Mouse (Mus musculus): ENCODE results near the gene Ccdc89.
A peak's percentile ranks its signal among the peaks of the same experiment; 100 is the strongest.

Gene Ccdc89

GRCm38 (mm10) chr7:90426020-90427001 lies at the start of gene Ccdc89:
Gene Ccdc89, plus strand, starts transcription at chr7:90426577.
- peak; percentile 79 to 88 for DNase-seq

DNA sequence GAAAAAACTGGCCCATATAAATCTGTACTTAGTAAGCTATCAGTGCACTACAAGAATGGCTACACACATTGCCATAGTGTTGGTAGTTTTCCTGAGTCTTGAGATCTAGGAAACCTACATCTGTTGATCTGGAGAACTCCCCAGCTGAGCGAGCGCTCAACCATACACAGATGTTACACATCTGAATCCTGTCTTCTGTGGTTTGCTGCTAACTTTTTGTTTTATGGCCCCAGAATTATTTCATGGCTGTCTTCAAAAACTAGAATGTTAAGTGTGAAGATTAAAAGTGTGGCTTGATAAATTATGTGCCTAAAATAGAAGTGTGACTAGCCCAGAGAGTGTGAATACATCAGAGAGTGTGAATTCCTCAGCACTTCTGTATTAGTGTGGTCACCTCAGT lies 42.0 kb upstream of the Ccdc89 start:
- no peak for DNase-seq

DNA sequence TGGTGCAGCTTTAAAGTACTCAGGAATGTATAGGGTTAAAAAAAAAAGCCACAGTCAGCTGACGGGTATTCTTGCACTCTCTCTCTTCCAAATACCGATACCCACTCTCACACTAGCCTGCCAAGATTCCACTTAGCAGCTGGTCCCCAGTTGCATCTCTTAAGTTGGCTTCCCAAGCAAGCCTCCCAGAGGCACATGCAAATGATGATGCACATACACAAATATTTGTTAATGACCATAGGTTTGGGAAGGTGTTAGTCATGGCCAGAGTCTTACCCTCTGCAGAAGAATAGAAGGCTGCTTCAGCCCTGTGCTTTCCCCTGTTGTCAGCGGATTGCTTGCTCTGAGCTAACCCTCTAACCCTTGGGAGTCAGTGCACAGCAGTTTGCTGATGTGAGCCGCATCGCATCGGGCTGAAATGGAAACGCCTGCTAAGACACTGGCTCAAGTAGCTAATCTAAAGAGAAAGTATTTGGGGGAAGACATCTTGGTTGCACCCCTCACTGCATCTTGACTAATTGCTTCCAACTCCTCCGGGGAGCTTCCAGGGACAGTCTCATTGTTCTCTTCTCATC lies 39.4 kb upstream of the Ccdc89 start:
- DNase-seq: no peak

DNA sequence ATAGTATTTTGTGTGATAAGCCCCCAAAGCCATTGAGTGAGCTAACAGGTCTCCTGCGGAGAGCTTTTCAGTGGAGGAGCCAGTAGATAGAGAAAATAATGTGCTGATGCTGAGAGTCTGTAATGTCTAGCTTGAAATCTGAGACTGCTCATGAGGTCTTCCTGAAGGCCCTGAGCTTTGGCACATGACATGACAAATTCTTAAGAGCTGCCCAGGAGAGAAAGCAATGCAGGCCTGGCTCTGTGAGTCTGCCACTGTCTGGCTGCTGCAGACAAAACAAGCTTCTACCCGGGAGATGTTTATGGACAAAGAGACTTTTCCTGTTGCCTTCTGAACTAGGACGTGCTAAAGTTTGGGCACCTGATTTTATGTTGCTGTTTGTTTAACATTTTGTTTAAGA lies 36.6 kb upstream of the Ccdc89 start:
- DNase-seq: no peak

DNA sequence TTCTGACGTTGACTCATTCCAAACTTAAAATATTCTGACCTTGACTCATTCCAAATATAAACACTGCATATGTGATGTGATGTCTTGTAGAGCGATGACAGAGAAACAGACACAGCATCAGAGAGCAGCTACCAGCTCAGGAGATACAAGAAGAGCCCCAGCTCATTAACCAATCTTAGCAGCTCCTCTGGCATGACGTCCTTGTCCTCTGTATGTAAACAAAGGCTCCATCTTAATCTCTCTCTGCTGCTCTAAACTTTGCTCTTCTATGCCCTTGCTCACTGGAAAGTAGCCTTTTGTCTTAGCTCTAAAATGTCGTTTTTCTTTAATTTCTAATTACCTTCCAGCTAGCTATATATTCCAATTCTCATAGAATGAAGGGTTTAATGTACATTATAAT lies 31.3 kb upstream of the Ccdc89 start:
- DNase-seq: no peak

DNA sequence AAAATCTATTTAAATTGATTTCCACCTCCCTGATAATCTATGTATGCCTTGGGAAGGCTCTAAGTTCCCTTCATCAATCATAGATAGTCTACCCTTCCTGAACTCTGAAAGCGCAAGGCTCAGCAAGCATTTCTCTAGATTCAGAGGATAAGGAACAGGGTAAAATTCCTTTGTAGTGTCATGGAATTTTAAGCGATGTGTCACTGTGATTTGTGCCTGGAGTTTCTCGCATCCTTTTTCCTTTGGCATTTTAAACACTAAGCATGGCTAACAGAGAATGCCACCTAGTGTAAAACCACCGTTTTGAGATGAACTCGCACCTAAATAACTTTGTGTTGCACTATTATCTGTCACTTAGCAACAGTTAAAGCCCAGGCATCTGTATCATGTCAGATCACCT lies 30.4 kb upstream of the Ccdc89 start:
- no peak for DNase-seq

DNA sequence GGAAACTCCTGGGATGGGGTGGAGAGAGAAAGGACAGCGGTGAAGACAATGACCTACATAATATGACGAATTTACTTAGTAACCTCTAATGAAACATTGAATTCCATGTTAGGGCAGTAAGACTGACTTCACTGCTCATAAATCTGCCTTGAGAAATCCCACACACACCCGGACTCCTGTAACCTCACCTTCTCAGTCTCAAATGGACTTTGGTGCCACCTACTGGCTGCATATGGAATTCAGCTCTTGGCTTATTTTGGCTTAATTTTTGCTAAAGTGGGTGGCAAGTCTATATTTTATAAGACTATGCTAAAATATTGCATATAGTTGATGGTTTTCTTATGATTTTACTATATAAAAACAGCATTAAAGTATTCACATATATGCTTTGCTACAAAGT lies 16.4 kb upstream of the Ccdc89 start:
- DNase-seq: peak; percentile 64 to 76

DNA sequence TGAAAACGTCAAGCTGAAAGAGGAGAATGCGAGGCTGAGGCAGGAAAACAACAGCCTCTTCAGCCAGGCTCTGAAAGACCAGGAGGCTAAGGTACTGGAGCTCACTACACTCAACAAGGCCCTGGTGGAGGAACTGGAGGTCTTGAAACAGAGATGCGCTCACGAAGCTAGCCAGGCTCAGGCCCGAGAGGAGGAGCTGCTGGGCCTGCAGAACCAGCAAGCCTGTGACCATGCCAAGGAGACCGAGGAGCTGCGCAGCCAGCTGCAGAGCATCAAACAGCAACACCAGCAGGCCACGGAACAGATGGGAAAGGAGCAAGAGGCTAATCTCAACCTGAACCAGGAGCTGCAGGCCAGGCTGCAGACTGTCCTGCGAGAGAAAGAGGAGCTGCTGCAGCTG lies 629 bp downstream of the Ccdc89 start:
- peak in 1 of 2 experiments; percentile 25 for DNase-seq

GRCm38 (mm10) chr7:90432221-90432620 lies 5.8 kb downstream of the Ccdc89 start:
- peak in 1 of 2 experiments; percentile 53 for DNase-seq

DNA sequence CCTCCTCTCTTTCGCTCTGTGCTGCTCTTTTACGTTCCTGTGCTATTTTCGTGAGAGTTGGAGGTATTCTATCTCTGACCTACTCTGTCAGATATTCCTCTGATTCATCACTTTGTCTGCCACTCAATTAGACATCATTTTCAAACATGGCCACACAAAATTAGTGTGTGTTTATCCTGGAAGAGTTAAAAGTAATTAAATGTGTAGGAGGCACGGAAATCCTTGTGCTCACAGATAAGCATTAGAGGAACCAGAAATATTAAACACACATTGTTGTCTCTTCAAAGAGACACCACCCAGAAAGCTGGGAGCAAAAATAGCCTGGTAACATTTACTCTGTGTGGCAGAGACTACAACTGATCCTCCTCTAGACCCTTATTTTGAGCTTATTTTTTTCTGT lies 13.7 kb downstream of the Ccdc89 start:
- DNase-seq: no peak

GRCm38 (mm10) chr7:90442070-90442469 lies 15.7 kb downstream of the Ccdc89 start:
- peak in 1 of 2 experiments; percentile 23 for DNase-seq

DNA sequence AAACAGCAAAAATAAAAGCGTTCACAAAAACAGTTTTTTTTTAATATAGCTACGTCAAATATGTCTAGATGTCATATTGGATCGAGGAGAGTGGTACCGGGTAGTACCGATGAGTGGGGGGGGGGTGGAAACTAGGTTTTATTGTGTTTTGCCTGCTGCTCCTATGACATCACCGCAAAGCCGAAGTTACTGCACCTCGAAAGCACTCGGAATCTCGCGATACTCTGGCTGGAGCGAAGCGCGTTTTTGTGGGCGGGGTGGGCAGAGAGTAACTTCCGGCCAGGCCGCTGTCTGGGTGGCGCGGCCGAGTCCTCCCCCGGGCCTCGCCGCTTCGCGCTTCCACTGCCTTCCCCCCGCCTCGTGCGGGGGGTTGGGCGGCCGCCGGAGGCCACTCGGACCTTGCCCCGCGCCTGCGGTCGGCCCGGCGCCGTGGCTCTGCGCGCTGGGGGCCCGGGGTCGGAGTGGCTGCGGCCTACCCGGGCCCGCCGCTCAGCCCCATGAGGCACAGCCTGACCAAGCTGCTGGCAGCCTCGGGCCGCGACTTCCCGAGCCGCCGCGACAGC lies 16.2 kb downstream of the Ccdc89 start, which contains the start of gene Crebzf:
TSS of gene Crebzf (plus strand) at position 212 of the 563 bp plus-strand sequence.
- peak; percentile 94 to 96 for DNase-seq

DNA sequence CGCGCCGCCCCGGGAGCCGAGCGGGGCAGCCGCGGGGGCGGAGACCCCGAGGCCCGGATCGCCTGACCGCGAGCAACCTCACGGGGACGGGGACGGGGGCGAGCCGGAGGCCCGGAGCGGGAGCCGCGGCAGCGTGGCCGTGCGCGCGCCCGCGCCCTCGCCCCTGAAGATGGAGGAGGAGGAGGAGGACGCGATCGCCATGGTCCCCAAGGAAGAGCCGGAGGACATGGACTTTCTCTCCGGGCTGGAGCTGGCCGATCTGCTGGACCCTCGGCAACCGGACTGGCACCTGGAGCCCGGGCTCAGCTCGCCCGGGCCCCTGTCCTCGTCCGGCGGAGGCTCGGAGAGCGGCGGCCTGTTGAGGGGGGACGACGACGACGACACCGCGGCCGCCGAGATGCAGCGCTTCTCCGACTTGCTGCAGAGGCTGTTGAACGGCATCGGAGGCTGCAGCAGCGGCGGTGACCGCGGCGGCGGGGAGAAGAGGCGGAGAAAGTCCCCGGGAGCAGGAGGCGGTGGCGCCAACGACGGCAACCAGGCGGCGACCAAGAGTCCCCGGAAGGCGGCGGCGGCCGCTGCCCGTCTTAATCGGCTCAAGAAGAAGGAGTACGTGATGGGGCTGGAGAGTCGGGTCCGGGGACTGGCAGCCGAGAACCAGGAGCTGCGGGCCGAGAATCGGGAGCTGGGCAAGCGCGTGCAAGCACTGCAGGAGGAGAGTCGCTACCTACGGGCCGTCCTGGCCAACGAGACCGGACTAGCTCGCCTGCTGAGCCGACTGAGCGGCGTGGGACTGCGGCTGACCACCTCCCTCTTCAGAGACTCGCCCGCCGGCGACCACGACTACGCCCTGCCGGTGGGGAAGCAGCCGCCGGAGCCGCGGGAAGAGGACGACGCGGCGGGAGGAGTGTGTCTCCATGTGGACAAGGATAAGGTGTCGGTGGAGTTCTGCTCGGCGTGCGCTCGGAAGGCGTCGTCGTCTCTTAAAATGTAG lies 17.0 kb downstream of the Ccdc89 start:
- DNase-seq: peak; percentile 76 to 83

GRCm38 (mm10) chr7:90444206-90444605 lies 17.8 kb downstream of the Ccdc89 start:
- peak in 1 of 2 experiments; percentile 28 for DNase-seq

GRCm38 (mm10) chr7:90456149-90456844 lies 29.9 kb downstream of the Ccdc89 start:
- DNase-seq: no peak

DNA sequence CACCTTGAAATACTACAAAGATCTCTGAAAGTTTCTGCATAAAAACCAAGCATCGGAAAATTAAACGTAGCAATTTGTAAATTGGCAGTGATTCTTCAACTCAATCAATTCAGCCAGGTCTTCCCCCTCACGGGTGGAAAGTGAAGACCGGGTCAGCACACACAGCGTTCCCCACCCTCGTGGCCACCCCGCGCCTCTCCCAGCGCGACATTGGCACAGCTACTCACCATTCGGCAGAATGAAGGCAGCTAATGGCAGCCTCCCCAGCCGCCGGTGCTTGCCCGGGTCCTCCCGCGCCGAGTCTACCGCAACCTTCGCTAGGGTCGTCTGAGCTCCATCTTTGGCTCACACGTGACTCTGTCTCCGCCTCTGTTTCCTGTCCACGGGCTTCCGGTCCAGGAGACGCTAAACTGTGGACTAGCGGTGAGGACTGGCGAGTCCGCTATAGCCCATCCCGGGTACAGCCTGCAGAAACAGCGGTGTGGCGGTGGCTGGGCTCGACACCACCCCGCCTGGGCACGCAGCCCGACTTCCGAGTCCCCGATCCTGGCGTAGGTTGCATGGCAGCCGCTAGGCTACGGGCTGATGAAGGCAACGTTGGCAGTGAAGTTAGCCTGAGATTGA lies 30.6 kb downstream of the Ccdc89 start, which contains the start of gene Tmem126a:
TSS of gene Tmem126a (minus strand) at position 385 of the 624 bp plus-strand sequence.
- peak; percentile 86 to 88 for DNase-seq

DNA sequence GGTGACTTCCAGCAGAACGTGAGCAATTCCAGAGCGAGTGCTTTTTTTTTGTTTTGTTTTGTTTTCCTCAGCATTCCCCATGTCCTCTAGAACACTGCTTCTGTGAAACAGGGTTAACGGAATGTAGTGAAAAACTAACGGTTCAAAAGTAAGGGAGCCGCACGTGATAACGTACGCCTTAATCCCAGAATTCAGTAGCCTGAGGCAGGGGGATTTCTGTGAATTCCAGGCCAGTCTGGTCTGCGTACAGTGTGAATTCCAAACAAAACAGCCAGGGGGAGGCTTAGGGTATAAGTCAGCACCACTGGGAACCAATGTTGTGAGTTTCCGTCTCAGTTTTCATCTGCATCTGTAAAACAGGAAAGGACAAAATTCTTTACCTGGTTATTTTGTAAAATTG lies 31.1 kb downstream of the Ccdc89 start:
- no peak for DNase-seq

DNA sequence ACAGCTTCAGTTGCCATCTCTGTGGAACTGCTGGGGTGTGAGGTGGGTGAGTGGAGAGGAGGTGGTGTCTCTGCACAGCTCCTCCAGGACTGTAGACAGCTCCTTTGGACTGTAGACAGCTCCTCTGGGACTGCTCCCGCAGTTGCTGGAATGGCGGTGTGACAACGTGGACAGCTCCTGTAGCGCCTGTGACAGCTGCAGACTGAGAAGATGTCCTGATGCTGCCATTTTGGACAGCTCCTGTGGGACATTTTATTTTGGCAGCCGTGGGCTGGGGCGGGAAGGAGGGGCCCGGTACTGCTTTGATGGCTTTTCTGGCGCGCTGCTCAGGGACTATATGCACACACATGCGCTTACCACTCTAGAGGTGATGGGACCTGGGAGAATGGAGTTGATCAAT lies 34.0 kb downstream of the Ccdc89 start:
- DNase-seq: no peak

DNA sequence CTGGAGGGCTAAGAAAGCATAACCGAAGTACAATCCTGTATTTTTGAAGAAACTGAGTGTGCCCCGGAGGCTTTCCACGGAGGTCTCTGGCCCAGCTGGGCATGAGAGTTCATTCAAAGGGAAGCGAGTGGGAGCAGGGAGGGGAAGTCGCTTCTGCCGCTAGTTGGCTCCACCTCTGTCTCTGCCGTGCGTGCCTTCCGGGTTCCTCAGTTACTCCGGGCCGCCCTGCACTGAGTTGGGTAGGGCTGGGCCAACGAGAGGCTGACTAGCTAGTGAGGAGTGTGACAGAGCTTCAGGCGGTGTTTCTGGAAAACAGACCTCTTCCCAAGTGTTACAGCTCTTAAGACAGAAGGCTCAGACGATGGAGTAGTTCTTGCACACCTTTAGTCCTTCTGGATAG lies 34.6 kb downstream of the Ccdc89 start:
- DNase-seq: peak; percentile 31 to 45

DNA sequence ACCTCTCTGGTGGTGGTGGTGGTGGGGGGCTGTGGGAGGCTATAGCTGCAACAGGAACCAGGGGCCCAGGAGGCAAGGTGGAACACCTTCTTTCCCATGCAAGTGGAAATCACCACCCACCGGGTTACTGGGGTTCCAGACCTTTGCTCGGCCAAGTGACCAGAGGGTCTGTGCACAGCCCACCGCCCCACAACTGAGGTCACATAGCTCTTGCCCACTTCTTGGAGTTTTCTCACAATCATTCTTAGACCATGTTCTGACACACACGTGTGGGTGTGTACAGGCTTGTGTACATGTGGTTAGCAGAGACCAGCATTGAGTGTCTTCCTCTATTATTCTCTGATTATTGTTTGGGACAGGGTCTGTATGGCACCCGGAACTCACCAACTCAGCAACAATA lies 35.1 kb downstream of the Ccdc89 start:
- DNase-seq: no peak

DNA sequence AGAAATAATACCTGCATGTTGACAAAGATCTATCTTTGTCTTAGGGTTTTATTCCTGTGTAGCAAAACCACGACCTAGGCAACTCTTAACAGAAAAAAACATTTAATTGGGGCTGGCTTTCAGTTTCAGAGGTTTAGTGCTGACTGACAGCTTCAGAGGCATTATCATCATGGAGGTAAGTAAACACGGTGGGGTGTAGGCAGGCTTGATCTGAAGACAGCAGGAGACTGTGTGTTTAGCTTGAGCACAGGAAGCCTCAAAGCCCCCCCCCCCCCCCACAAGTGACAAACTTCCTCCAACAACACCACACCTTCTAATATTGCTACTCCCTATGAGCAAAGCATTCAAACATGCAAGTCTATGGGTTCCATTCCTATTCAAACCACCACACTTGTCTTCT lies 47.1 kb downstream of the Ccdc89 start:
- DNase-seq: no peak

Data from cerebellum, adult 18-20 months (tissue).